Comparison of ENCODE assay signal across 28 mouse cellular contexts in the genomic region with DNA sequence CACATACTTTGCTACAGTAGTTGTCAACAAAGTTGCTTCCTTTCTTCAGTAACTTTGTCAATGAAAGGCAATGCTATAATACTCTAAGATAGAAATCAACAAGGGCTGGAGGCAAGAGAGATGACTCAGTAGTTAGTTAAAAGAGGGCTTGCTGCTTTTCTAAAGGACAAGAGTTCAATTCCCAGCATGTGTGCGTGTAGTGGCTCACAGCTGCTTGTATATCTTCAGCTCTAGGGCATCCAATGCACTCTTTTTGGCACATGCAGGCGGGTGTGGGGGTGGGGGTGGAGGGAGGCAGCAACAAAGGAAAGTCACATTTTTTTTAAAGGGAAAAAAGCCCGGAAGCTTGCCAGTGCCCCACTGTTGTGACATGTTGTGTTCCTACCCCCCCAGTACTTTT. TPM values are rescaled to one million over a fixed set of nuclear protein-coding genes. Genes with fewer than 3 reads are reported as not detected.
DNase-seq lines count a peak whose midpoint lies in the region; TF ChIP-seq lines count a peak whose summit lies in the region.
"Had no signal": no experiment of that assay in that cellular context is flagged by ENCODE, and none has a peak within 500 bp of the region (broad histone marks: within the 10 kb centered on the region; RNA-seq: fewer than 3 reads in every experiment).

No protein-coding gene starts in this region.

- TF ChIP-seq CTCF in ES-Bruce4 (IDR thresholded peaks at IDR 0.05; ENCODE audit: low read depth, low read length) = no peak
- no peak for TF ChIP-seq CTCF in layer of hippocampus, adult 2 months (conservative IDR thresholded peaks at IDR 0.05)

- no peaks in the 10 kb centered on the region for H3K36me3 ChIP-seq in ES-Bruce4 (ENCODE audit: control insufficient read depth, insufficient read depth, low read length, poor library complexity, severe bottlenecking)
- H3K36me3 ChIP-seq: embryonic facial prominence, embryonic 10.5 days; embryonic facial prominence, embryonic 13.5 days; forebrain, embryonic 12.5 days; forebrain, embryonic 15.5 days; heart, embryonic 12.5 days; heart, embryonic 15.5 days; hindbrain, embryonic 10.5 days; intestine, embryonic 15.5 days had no signal

- H3K9ac ChIP-seq in ES-Bruce4 (ENCODE audit: low read depth, poor library complexity, severe bottlenecking) = no peak overlapping the region
- H3K9ac ChIP-seq: embryonic facial prominence, embryonic 13.5 days; forebrain, embryonic 12.5 days; forebrain, embryonic 15.5 days; heart, embryonic 12.5 days; heart, embryonic 15.5 days; hindbrain, embryonic 13.5 days; intestine, embryonic 15.5 days had no signal

- H3K27me3 ChIP-seq in ES-Bruce4 (ENCODE audit: control insufficient read depth, insufficient read depth, low read length, poor library complexity, severe bottlenecking) = no peaks in the 10 kb centered on the region
- H3K27me3 ChIP-seq: embryonic facial prominence, embryonic 13.5 days; forebrain, embryonic 12.5 days; forebrain, embryonic 15.5 days; heart, embryonic 12.5 days; heart, embryonic 15.5 days; hindbrain, embryonic 13.5 days; intestine, embryonic 15.5 days had no signal

- H3K4me3 ChIP-seq in ES-Bruce4 (ENCODE audit: low read depth, low read length) = no peak overlapping the region
- H3K4me3 ChIP-seq in layer of hippocampus, adult 2 months = no peak overlapping the region
- H3K4me3 ChIP-seq: embryonic facial prominence, embryonic 10.5 days; embryonic facial prominence, embryonic 13.5 days; erythroblast, embryonic 14.5 days; forebrain, embryonic 12.5 days; forebrain, embryonic 15.5 days; heart, embryonic 12.5 days; heart, embryonic 15.5 days; hindbrain, embryonic 10.5 days; hindbrain, embryonic 13.5 days; intestine, embryonic 15.5 days had no signal

- DNase-seq in Muller cell, postnatal 12 days (ENCODE audit: inconsistent ontology term) = peak; percentile 58
- DNase-seq in ZHBTc4 (ENCODE audit: low read depth, low spot score) = peak; percentile 31
- no peak for DNase-seq in embryo, embryonic 10.5 days (ENCODE audit: low spot score)
- DNase-seq in layer of hippocampus, adult 2 months (ENCODE audit: low spot score in 2 of 2) = no peak
- DNase-seq in left cerebral cortex, postnatal 36 days (ENCODE audit: low spot score in 2 of 2) = no peak
- DNase-seq: adrenal gland, postnatal 10 days; adrenal gland, postnatal 36 days; cerebellum, adult 11 months; cerebellum, adult 2 months; cerebellum, adult 9-11 months; cerebellum, postnatal 25 days; embryo, embryonic 11 days; gastrocnemius, postnatal 25 days; heart, adult 18-20 months; heart, postnatal 10 days; heart, postnatal 36 days; kidney, adult 11 months had no signal

- H3K9me3 ChIP-seq in ES-Bruce4 (replicated peaks; ENCODE audit: control insufficient read depth, insufficient read depth, low read length, poor library complexity, severe bottlenecking) = no peaks in the 10 kb centered on the region
- H3K9me3 ChIP-seq: embryonic facial prominence, embryonic 10.5 days; embryonic facial prominence, embryonic 13.5 days; forebrain, embryonic 12.5 days; forebrain, embryonic 15.5 days; heart, embryonic 12.5 days; heart, embryonic 15.5 days; hindbrain, embryonic 10.5 days; hindbrain, embryonic 13.5 days; intestine, embryonic 15.5 days had no signal

- peak; percentile 38; the same call in 1 of the 2 replicates for TF ChIP-seq EP300 in ES-Bruce4 (IDR thresholded peaks at IDR 0.05; ENCODE audit: insufficient read depth, low read depth, low read length)

- intact Hi-C loops in left cerebral cortex, postnatal 36 days (cut with DNase I) = no loop called here

- H3K4me1 ChIP-seq in ES-Bruce4 (ENCODE audit: control insufficient read depth, insufficient read depth, low read length) = peaks cover 1% of the 10 kb centered on the region
- H3K4me1 ChIP-seq: embryonic facial prominence, embryonic 10.5 days; embryonic facial prominence, embryonic 13.5 days; forebrain, embryonic 12.5 days; forebrain, embryonic 15.5 days; heart, embryonic 12.5 days; heart, embryonic 15.5 days; hindbrain, embryonic 10.5 days; hindbrain, embryonic 13.5 days; intestine, embryonic 15.5 days had no signal

- TF ChIP-seq POLR2A in ES-Bruce4 (IDR thresholded peaks at IDR 0.05; ENCODE audit: insufficient read depth, low read length) = no peak

- peak overlapping the region; percentile 46 for H3K27ac ChIP-seq in ES-Bruce4 (ENCODE audit: insufficient read depth, low read length)
- no peak overlapping the region for H3K27ac ChIP-seq in layer of hippocampus, adult 2 months
- H3K27ac ChIP-seq: embryonic facial prominence, embryonic 10.5 days; embryonic facial prominence, embryonic 13.5 days; forebrain, embryonic 12.5 days; forebrain, embryonic 15.5 days; heart, embryonic 15.5 days; hindbrain, embryonic 10.5 days; hindbrain, embryonic 13.5 days; intestine, embryonic 15.5 days had no signal

RNA-seq across cellular contexts. Expression of a gene that starts 6.7 kb away (rescaled TPM):
- polyA plus RNA-seq in ES-Bruce4 (2011; ENCODE audit: insufficient read depth, insufficient read length, low read depth, missing spikeins) = 43.9 and 46.2 TPM in 2 replicates
- 10 to 100 TPM; 72.1 to 78.1 TPM for total RNA-seq in layer of hippocampus, adult 2 months (2021)
- total RNA-seq in left cerebral cortex, postnatal 36 days (2021) = 10 to 100 TPM; 73.2 to 74.7 TPM

Comparison
In these comparisons a context has a peak if more than half of its experiments do, and no peak if none do; other contexts are left out.
1. DNase-seq: peak in Muller cell, postnatal 12 days (single experiment) and ZHBTc4 (single experiment); none in embryo, embryonic 10.5 days (single experiment), layer of hippocampus, adult 2 months (0 of 2) and left cerebral cortex, postnatal 36 days (0 of 2).